Mouse (Mus musculus): Measurements from ENCODE around the gene Islr. TPM values are rescaled to one million over a fixed set of nuclear protein-coding genes. Genes with fewer than 3 reads are reported as not detected.

Gene Islr
- total and polyA plus RNA-seq, 3 experiments = not detected

Other genes with a start within 250 kb of the Islr start
- not detected in 2 replicates for gene Cyp11a1, start 197.9 kb downstream of the Islr start, total RNA-seq (2012; rRNA removed)
- gene Cyp11a1, start 197.9 kb downstream of the Islr start, polyA plus RNA-seq (2012; ENCODE audit: insufficient read depth in 1 of 2, insufficient read length in 2 of 2, low read depth in 1 of 2, low replicate concordance in 2 of 2, missing spikeins in 1 of 2) = not detected
- gene Stra6, start 140.5 kb downstream of the Islr start, total RNA-seq (2012; rRNA removed) = not detected in 2 replicates
- not detected for gene Stra6, start 140.5 kb downstream of the Islr start, polyA plus RNA-seq (2012; ENCODE audit: insufficient read depth in 1 of 2, insufficient read length in 2 of 2, low read depth in 1 of 2, low replicate concordance in 2 of 2, missing spikeins in 1 of 2)
- not detected in 2 replicates for gene Ccdc33, start 85.5 kb downstream of the Islr start, total RNA-seq (2012; rRNA removed)
- gene Ccdc33, start 85.5 kb downstream of the Islr start, polyA plus RNA-seq (2012; ENCODE audit: insufficient read depth in 1 of 2, insufficient read length in 2 of 2, low read depth in 1 of 2, low replicate concordance in 2 of 2, missing spikeins in 1 of 2) = not detected
- gene Islr2, start within 50 bp of the Islr start, total RNA-seq (2012; rRNA removed) = 0.15 TPM in 1 of 2 replicates, not detected in the other
- under 1 TPM in 1 of 2 experiments, not detected in 1; 0.17 TPM for gene Islr2, start within 50 bp of the Islr start, polyA plus RNA-seq (2012; ENCODE audit: insufficient read depth in 1 of 2, insufficient read length in 2 of 2, low read depth in 1 of 2, low replicate concordance in 2 of 2, missing spikeins in 1 of 2)
- gene Pml, start 45.5 kb upstream of the Islr start, total RNA-seq (2012; rRNA removed) = 19.3 and 25.2 TPM in 2 replicates
- gene Pml, start 45.5 kb upstream of the Islr start, polyA plus RNA-seq (2012; ENCODE audit: insufficient read depth in 1 of 2, insufficient read length in 2 of 2, low read depth in 1 of 2, low replicate concordance in 2 of 2, missing spikeins in 1 of 2) = 10 to 100 TPM in 1 of 2 experiments, not detected in 1; 56.6 TPM
- gene Stoml1, start 48.9 kb upstream of the Islr start, total RNA-seq (2012; rRNA removed) = 5.9 and 6.4 TPM in 2 replicates
- gene Stoml1, start 48.9 kb upstream of the Islr start, polyA plus RNA-seq (2012; ENCODE audit: insufficient read depth in 1 of 2, insufficient read length in 2 of 2, low read depth in 1 of 2, low replicate concordance in 2 of 2, missing spikeins in 1 of 2) = 1 to 10 TPM in 1 of 2 experiments, not detected in 1; 8.7 TPM
- gene Loxl1, start 108.9 kb upstream of the Islr start, total RNA-seq (2012; rRNA removed) = not detected in 2 replicates
- not detected for gene Loxl1, start 108.9 kb upstream of the Islr start, polyA plus RNA-seq (2012; ENCODE audit: insufficient read depth in 1 of 2, insufficient read length in 2 of 2, low read depth in 1 of 2, low replicate concordance in 2 of 2, missing spikeins in 1 of 2)
- not detected in 2 replicates for gene Tbc1d21, start 166.1 kb upstream of the Islr start, total RNA-seq (2012; rRNA removed)
- gene Tbc1d21, start 166.1 kb upstream of the Islr start, polyA plus RNA-seq (2012; ENCODE audit: insufficient read depth in 1 of 2, insufficient read length in 2 of 2, low read depth in 1 of 2, low replicate concordance in 2 of 2, missing spikeins in 1 of 2) = under 1 TPM in 1 of 2 experiments, not detected in 1; 0.13 TPM

Measured in MEL (cell line).